ENCODE assay signal across 12 mouse cellular contexts in the genomic region with DNA sequence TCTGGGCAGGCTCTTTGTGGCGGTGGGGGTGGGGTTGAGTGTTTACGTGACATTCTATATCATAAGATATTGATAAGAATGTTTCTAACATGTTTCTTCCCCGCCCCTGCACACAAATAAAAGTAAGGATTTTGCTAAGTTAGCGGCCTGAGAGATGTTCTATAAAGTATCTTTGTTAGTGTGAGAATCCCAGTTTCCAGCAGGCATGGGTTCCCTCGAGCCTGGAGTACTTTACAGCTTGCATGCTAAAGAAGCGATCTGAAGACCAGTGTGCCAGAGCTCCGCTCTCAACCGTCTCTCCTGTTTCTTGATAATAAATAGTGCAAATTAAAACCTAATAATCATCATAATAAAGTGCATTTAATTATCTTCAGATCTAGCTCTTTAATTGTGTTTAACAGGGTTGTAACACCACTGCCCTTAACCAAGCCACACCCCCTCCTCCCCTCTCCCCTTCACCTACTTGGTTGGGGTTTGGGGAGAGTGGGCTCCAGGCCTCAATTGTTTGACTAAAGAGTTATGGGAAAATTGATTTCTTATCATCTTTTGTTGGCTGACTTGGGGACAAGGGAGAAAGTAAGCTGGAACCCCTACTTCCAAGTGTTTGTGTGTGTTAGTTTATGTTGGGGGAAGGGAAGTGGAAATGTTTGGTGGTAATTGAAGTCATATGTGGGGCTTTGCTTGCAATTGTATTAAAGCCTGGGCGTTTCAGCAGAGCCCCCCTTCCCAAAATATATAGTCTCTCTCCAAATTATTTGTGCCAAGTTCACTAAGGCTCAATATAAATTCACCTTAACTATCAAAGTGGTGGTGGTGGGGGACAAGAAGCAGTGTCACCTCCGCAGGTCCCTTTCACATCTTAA. TPM values are rescaled to one million over a fixed set of nuclear protein-coding genes. Genes with fewer than 3 reads are reported as not detected.
DNase-seq lines count a peak whose midpoint lies in the region; ATAC-seq and TF ChIP-seq lines count a peak whose summit lies in the region.
"Had no signal": no experiment of that assay in that cellular context is flagged by ENCODE, and none has a peak within 500 bp of the region (broad histone marks: within the 10 kb centered on the region; RNA-seq: fewer than 3 reads in every experiment).

No protein-coding gene starts in this region.

- ATAC-seq in kidney, embryonic 14.5 days (ENCODE audit: low FRiP score, low TSS enrichment) = no peak
- no peak for ATAC-seq in intestine, embryonic 15.5 days
- ATAC-seq in neural tube, embryonic 11.5 days (ENCODE audit: insufficient read depth, low FRiP score, low TSS enrichment) = no peak

- H3K36me3 ChIP-seq in kidney, embryonic 14.5 days (ENCODE audit: control insufficient read depth, insufficient read depth, low read length) = no peaks in the 10 kb centered on the region; the same call in 1 of the 2 replicates
- peaks cover 23% of the 10 kb centered on the region for H3K36me3 ChIP-seq in forebrain, embryonic 10.5 days (replicated peaks)
- no peaks in the 10 kb centered on the region for H3K36me3 ChIP-seq in intestine, embryonic 15.5 days
- H3K36me3 ChIP-seq in neural tube, embryonic 11.5 days (ENCODE audit: control insufficient read depth, insufficient read depth, low read length) = no peaks in the 10 kb centered on the region
- no peaks in the 10 kb centered on the region for H3K36me3 ChIP-seq in thymus, adult 2 months (ENCODE audit: control insufficient read depth, insufficient read depth, low read length)
- H3K36me3 ChIP-seq: liver, embryonic 15.5 days had no signal

- H3K4me2 ChIP-seq in kidney, embryonic 14.5 days (replicated peaks; ENCODE audit: low read depth, low read length) = peak overlapping the region; percentile 71
- H3K4me2 ChIP-seq in intestine, embryonic 15.5 days (replicated peaks) = peak overlapping the region; percentile 80
- peak overlapping the region; percentile 83 for H3K4me2 ChIP-seq in neural tube, embryonic 11.5 days (ENCODE audit: low read depth)
- H3K4me2 ChIP-seq: liver, embryonic 15.5 days had no signal

- TF ChIP-seq POLR2A in thymus, adult 2 months (IDR thresholded peaks at IDR 0.05; ENCODE audit: control insufficient read depth, extremely low read depth, insufficient read depth, low read length, poor library complexity) = no peak

- no peak for DNase-seq in kidney, adult 11 months
- no peak for DNase-seq in forebrain, embryonic 10.5 days (ENCODE audit: extremely low spot score, low spot score)
- DNase-seq in neural tube, embryonic 11.5 days (ENCODE audit: low spot score) = no peak
- DNase-seq in thymus, adult 2 months = no peak
- DNase-seq in layer of hippocampus, adult 8-10 months (ENCODE audit: low spot score in 2 of 2) = no peak
- DNase-seq in adrenal gland, postnatal 4 days (ENCODE audit: low spot score in 2 of 2) = no peak
- DNase-seq: adrenal gland, postnatal 36 days; kidney, adult 2 months; thymus, adult 18-20 months had no signal

- H3K4me1 ChIP-seq in kidney, embryonic 14.5 days (ENCODE audit: control insufficient read depth, insufficient read depth, low read length) = peaks cover 49% of the 10 kb centered on the region
- peaks cover 75% of the 10 kb centered on the region for H3K4me1 ChIP-seq in forebrain, embryonic 10.5 days
- H3K4me1 ChIP-seq in intestine, embryonic 15.5 days (replicated peaks) = peaks cover 30% of the 10 kb centered on the region
- peaks cover 35% of the 10 kb centered on the region for H3K4me1 ChIP-seq in neural tube, embryonic 11.5 days (ENCODE audit: control insufficient read depth, insufficient read depth, low read length)
- no peaks in the 10 kb centered on the region for H3K4me1 ChIP-seq in thymus, adult 2 months (replicated peaks; ENCODE audit: control insufficient read depth, insufficient read depth, low read length)

- WGBS in kidney, embryonic 14.5 days = 16% methylated on average over 10 of the region's 10 CpGs
- WGBS in forebrain, embryonic 10.5 days = 5% methylated on average over 10 of the region's 10 CpGs
- WGBS in intestine, embryonic 15.5 days = 29% methylated on average over 10 of the region's 10 CpGs
- WGBS in neural tube, embryonic 11.5 days = 3% methylated on average over 10 of the region's 10 CpGs
- 88% methylated on average over 10 of the region's 10 CpGs for WGBS in thymus, adult 2 months

- peaks cover 8% of the 10 kb centered on the region; the same call in 1 of the 2 replicates for H3K27me3 ChIP-seq in kidney, embryonic 14.5 days (ENCODE audit: control insufficient read depth, insufficient read depth, low read length)
- H3K27me3 ChIP-seq in forebrain, embryonic 10.5 days (ENCODE audit: poor library complexity, severe bottlenecking) = peaks cover 40% of the 10 kb centered on the region
- peaks cover 15% of the 10 kb centered on the region; the same call in 1 of the 2 replicates for H3K27me3 ChIP-seq in intestine, embryonic 15.5 days (replicated peaks)
- no peaks in the 10 kb centered on the region for H3K27me3 ChIP-seq in neural tube, embryonic 11.5 days (ENCODE audit: control insufficient read depth, insufficient read depth, low read length)
- H3K27me3 ChIP-seq in thymus, adult 2 months (ENCODE audit: control insufficient read depth, insufficient read depth, low read length) = peaks cover 6% of the 10 kb centered on the region

- peak overlapping the region; percentile 90 for H3K4me3 ChIP-seq in kidney, embryonic 14.5 days (ENCODE audit: low read length)
- H3K4me3 ChIP-seq in forebrain, embryonic 10.5 days = peak overlapping the region; percentile 79
- H3K4me3 ChIP-seq in intestine, embryonic 15.5 days (replicated peaks) = peak overlapping the region; percentile 75
- peak overlapping the region; percentile 77 for H3K4me3 ChIP-seq in neural tube, embryonic 11.5 days (ENCODE audit: low read depth, low read length)
- H3K4me3 ChIP-seq in thymus, adult 2 months (ENCODE audit: control insufficient read depth, insufficient read depth, low read length) = no peak overlapping the region
- H3K4me3 ChIP-seq: liver, embryonic 15.5 days had no signal

- H3K9me3 ChIP-seq in kidney, embryonic 14.5 days (ENCODE audit: control insufficient read depth, low read length) = no peaks in the 10 kb centered on the region
- H3K9me3 ChIP-seq in forebrain, embryonic 10.5 days = no peaks in the 10 kb centered on the region
- H3K9me3 ChIP-seq in intestine, embryonic 15.5 days = no peaks in the 10 kb centered on the region
- no peaks in the 10 kb centered on the region for H3K9me3 ChIP-seq in neural tube, embryonic 11.5 days (ENCODE audit: control insufficient read depth, low read length)
- H3K9me3 ChIP-seq: liver, embryonic 15.5 days had no signal

- peak overlapping the region; percentile 84; the same call in 1 of the 2 replicates for H3K27ac ChIP-seq in kidney, embryonic 14.5 days (ENCODE audit: low read depth, low read length)
- H3K27ac ChIP-seq in forebrain, embryonic 10.5 days = peak overlapping the region; percentile 99
- no peak overlapping the region for H3K27ac ChIP-seq in intestine, embryonic 15.5 days
- H3K27ac ChIP-seq in neural tube, embryonic 11.5 days (ENCODE audit: low read depth, low read length) = no peak overlapping the region
- H3K27ac ChIP-seq in thymus, adult 2 months (ENCODE audit: control insufficient read depth, insufficient read depth, low read length) = no peak overlapping the region
- H3K27ac ChIP-seq: liver, embryonic 15.5 days had no signal

- peak overlapping the region; percentile 96 for H3K9ac ChIP-seq in kidney, embryonic 14.5 days (ENCODE audit: low read depth, low read length)
- H3K9ac ChIP-seq in intestine, embryonic 15.5 days = no peak overlapping the region
- peak overlapping the region; percentile 97 for H3K9ac ChIP-seq in neural tube, embryonic 11.5 days (ENCODE audit: low read length)
- H3K9ac ChIP-seq: liver, embryonic 15.5 days had no signal

- TF ChIP-seq CTCF in thymus, adult 2 months (IDR thresholded peaks at IDR 0.05; ENCODE audit: borderline replicate concordance, control insufficient read depth, extremely low read depth, insufficient read depth, low read length, poor library complexity) = no peak

RNA-seq across cellular contexts. Expression of a gene that starts 3.7 kb away (rescaled TPM):
- polyA plus RNA-seq in kidney, embryonic 14.5 days (2014; fragmentation: Nextera tagmentation; extraction: Ambion mirVana) = 41.7 and 49.7 TPM in 2 replicates
- polyA plus RNA-seq in forebrain, embryonic 10.5 days (2016; fragmentation: Nextera tagmentation; extraction: Ambion mirVana) = 39.2 and 42.2 TPM in 2 replicates
- polyA plus RNA-seq in intestine, embryonic 15.5 days (2015; fragmentation: Nextera tagmentation; extraction: Ambion mirVana) = 15.6 and 15.9 TPM in 2 replicates
- polyA plus RNA-seq in neural tube, embryonic 11.5 days (2014; fragmentation: Nextera tagmentation; extraction: Ambion mirVana) = 37.3 and 40.4 TPM in 2 replicates
- polyA plus RNA-seq in thymus, adult 2 months (2012; rRNA removed) = 7.2 and 10.2 TPM in 2 replicates
- total RNA-seq in layer of hippocampus, adult 8-10 months (2022) = 1 to 10 TPM; 5.9 to 7.3 (median 6.1) TPM
- total RNA-seq in adrenal gland, postnatal 4 days (2021) = 10 to 100 TPM; 11.9 to 16.3 TPM

RNA-seq across cellular contexts. Expression of a gene that starts 28.7 kb away (rescaled TPM):
- 5.7 and 8.3 TPM in 2 replicates for polyA plus RNA-seq in kidney, embryonic 14.5 days (2014; fragmentation: Nextera tagmentation; extraction: Ambion mirVana)
- 11.8 and 13.1 TPM in 2 replicates for polyA plus RNA-seq in forebrain, embryonic 10.5 days (2016; fragmentation: Nextera tagmentation; extraction: Ambion mirVana)
- 12.0 and 14.5 TPM in 2 replicates for polyA plus RNA-seq in intestine, embryonic 15.5 days (2015; fragmentation: Nextera tagmentation; extraction: Ambion mirVana)
- polyA plus RNA-seq in neural tube, embryonic 11.5 days (2014; fragmentation: Nextera tagmentation; extraction: Ambion mirVana) = 7.1 and 9.9 TPM in 2 replicates
- 0.71 TPM in 1 of 2 replicates, not detected in the other for polyA plus RNA-seq in thymus, adult 2 months (2012; rRNA removed)
- total RNA-seq in layer of hippocampus, adult 8-10 months (2022) = 1 to 10 TPM in 3 of 4 experiments, under 1 TPM in 1; 0.93 to 2.8 (median 1.6) TPM
- total RNA-seq in adrenal gland, postnatal 4 days (2021) = 1 to 10 TPM; 1.4 to 1.9 TPM

RNA-seq across cellular contexts. Expression of a gene that starts 51.7 kb away (rescaled TPM):
- polyA plus RNA-seq in kidney, embryonic 14.5 days (2014; fragmentation: Nextera tagmentation; extraction: Ambion mirVana) = 37.3 and 60.6 TPM in 2 replicates
- 58.7 and 62.3 TPM in 2 replicates for polyA plus RNA-seq in forebrain, embryonic 10.5 days (2016; fragmentation: Nextera tagmentation; extraction: Ambion mirVana)
- polyA plus RNA-seq in intestine, embryonic 15.5 days (2015; fragmentation: Nextera tagmentation; extraction: Ambion mirVana) = 41.7 and 43.1 TPM in 2 replicates
- polyA plus RNA-seq in neural tube, embryonic 11.5 days (2014; fragmentation: Nextera tagmentation; extraction: Ambion mirVana) = 45.4 and 46.1 TPM in 2 replicates
- 34.5 and 36.3 TPM in 2 replicates for polyA plus RNA-seq in thymus, adult 2 months (2012; rRNA removed)
- 10 to 100 TPM; 49.2 to 66.6 (median 52.9) TPM for total RNA-seq in layer of hippocampus, adult 8-10 months (2022)
- total RNA-seq in adrenal gland, postnatal 4 days (2021) = 10 to 100 TPM; 41.5 to 45.8 TPM

RNA-seq across cellular contexts. Expression of a gene that starts 55.6 kb away (rescaled TPM):
- polyA plus RNA-seq in kidney, embryonic 14.5 days (2014; fragmentation: Nextera tagmentation; extraction: Ambion mirVana) = 0.40 and 1.4 TPM in 2 replicates
- 0.10 and 0.15 TPM in 2 replicates for polyA plus RNA-seq in forebrain, embryonic 10.5 days (2016; fragmentation: Nextera tagmentation; extraction: Ambion mirVana)
- polyA plus RNA-seq in intestine, embryonic 15.5 days (2015; fragmentation: Nextera tagmentation; extraction: Ambion mirVana) = 0.30 and 0.44 TPM in 2 replicates
- polyA plus RNA-seq in neural tube, embryonic 11.5 days (2014; fragmentation: Nextera tagmentation; extraction: Ambion mirVana) = 0.84 and 0.89 TPM in 2 replicates
- not detected in 2 replicates for polyA plus RNA-seq in thymus, adult 2 months (2012; rRNA removed)
- total RNA-seq in layer of hippocampus, adult 8-10 months (2022) = not detected
- under 1 TPM in 1 of 2 experiments, not detected in 1; 0.11 TPM for total RNA-seq in adrenal gland, postnatal 4 days (2021)
- total RNA-seq: adrenal gland, postnatal 36 days had no signal
- polyA plus RNA-seq: kidney, adult 2 months had no signal

Comparison
In these comparisons a context has a peak if more than half of its experiments do, and no peak if none do; other contexts are left out.
1. H3K27ac ChIP-seq: peak in kidney, embryonic 14.5 days (single experiment) and forebrain, embryonic 10.5 days (single experiment); none in intestine, embryonic 15.5 days (single experiment), neural tube, embryonic 11.5 days (single experiment) and thymus, adult 2 months (single experiment).
2. Peak in every context shown above with its lines, with median percentiles within 50 percentile points of each other: H3K4me2 ChIP-seq.